Mouse (Mus musculus) forebrain, postnatal 0 days (tissue): Measurements from ENCODE around the gene Tmem234. TPM values are rescaled to one million over a fixed set of nuclear protein-coding genes. Genes with fewer than 3 reads are reported as not detected.

Source experiments
- ATAC-seq: fragments of 200-750 bp; cut with Nextera tagmentation; 2 replicates; pipeline ENCODE4 v1.8.0; 2017; ENCODE audit warnings: mild to moderate bottlenecking, moderate library complexity
- DNase-seq: peaks from one replicate; pipeline ENCODE4 v3.0.0-alpha.2; 2015
- H3K27ac ChIP-seq: fragments of 300-500 bp; sonication (generic); 2 replicates; pipeline ENCODE4 v1.5.1; 2014; ENCODE audit warnings: low read depth, mild to moderate bottlenecking, antibody characterized with exemption, low read length, moderate library complexity, mixed read lengths
- H3K27me3 ChIP-seq: fragments of 300-500 bp; sonication (generic); 2 replicates; pipeline ENCODE4 v1.6.1; 2014; ENCODE audit warnings: mild to moderate bottlenecking, low read length, mixed read lengths; ENCODE audit not compliant: insufficient read depth
- H3K36me3 ChIP-seq: fragments of 300-500 bp; sonication (generic); 2 replicates; pipeline ENCODE4 v1.6.1; 2014; ENCODE audit warnings: mild to moderate bottlenecking, moderate library complexity; ENCODE audit not compliant: insufficient read depth
- H3K4me1 ChIP-seq: fragments of 300-500 bp; sonication (generic); 2 replicates; pipeline ENCODE4 v1.6.1; 2014; ENCODE audit warnings: antibody characterized with exemption; ENCODE audit not compliant: insufficient read depth
- H3K4me2 ChIP-seq: fragments of 300-500 bp; sonication (generic); 2 replicates; pipeline ENCODE4 v1.6.1; 2014; ENCODE audit warnings: low read depth, mild to moderate bottlenecking, moderate library complexity
- H3K4me3 ChIP-seq: fragments of 300-500 bp; sonication (generic); 2 replicates; pipeline ENCODE4 v1.5.1; 2014; ENCODE audit warnings: low read depth, low read length, mixed read lengths
- H3K9ac ChIP-seq: fragments of 300-500 bp; sonication (generic); 2 replicates; pipeline ENCODE4 v1.6.1; 2014; ENCODE audit warnings: mild to moderate bottlenecking
- H3K9me3 ChIP-seq: fragments of 300-500 bp; sonication (generic); 2 replicates; pipeline ENCODE4 v1.6.1; 2016; ENCODE audit warnings: low read length
- CTCF ChIP-seq: sonication (generic); IDR thresholded peaks from 2 replicates; pipeline ENCODE4 v1.5.1; 2016; ENCODE audit warnings: antibody characterized with exemption, control low read depth, low read depth
- WGBS: fragments of 180-500 bp; shearing (Covaris S2); extraction: QIAGEN DNeasy Blood & Tissue Kit; methylation state at CpG from one replicate; pipeline ENCODE4 v1.1.7; 2014; 5-methylcytosine and 5-hydroxymethylcytosine counted together
- polyA plus RNA-seq: library from polyadenylated mRNA; unstranded; fragments of >200 nt; fragmentation: Nextera tagmentation; extraction: Ambion mirVana; gene quantifications from 2 replicates; pipeline ENCODE4 v1.2.1, GENCODE M21; 2015
- total RNA-seq: library from RNA; depleted of rRNA; stranded (reverse); fragments of >200 nt; gene quantifications from 2 replicates; pipeline ENCODE4 v1.2.3, GENCODE M21; 2014

The Tmem234 gene
- total and polyA plus RNA-seq, 2 experiments from 2014 or later = 155 to 218 TPM

DNA sequence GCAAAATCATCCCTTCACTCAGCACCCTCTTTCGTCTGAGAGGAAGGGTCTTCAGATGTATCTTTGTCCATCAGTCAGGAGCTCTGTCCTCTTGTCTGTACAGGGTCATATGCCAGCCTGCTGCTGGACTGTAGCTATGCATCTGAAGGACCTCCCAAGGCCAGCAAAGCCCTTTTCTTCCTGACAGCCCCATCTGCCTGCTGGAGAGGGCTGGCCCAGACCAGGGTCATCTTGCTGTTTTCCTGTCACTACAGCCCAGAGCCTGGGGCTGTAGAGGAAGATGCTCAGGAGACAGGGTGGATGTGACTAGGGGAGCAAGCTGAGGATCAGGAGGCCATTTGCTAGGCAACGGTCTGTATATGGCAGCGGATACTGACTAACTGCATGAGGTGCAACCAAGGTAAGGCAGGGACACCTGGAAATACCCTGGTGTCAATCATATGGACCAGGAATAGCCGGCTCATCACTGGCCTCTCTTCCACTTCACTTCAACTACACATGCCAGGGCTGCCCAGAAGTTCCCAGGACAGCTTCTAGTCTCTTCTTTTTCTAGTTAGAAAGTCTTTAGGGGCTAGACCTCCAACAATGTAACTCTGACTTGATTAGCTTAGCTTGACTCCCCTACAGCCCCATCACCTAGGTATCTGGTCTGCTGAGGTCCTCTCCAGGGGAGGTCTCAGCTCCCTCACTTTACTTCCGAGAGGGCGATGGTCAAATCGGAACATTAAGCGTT, 22.5 kb downstream of the Tmem234 start:
- H3K27ac ChIP-seq = peak overlapping the region; percentile 98
- peaks cover 28% of the 10 kb centered on the region for H3K4me1 ChIP-seq
- DNase-seq (peak; percentile 20), ATAC-seq (no peak)
- peak overlapping the region; percentile 88 for H3K4me2 ChIP-seq
- H3K4me3 ChIP-seq = peak overlapping the region; percentile 66
- no peaks in the 10 kb centered on the region for H3K9me3 ChIP-seq
- WGBS = 16% methylated on average over 8 of the region's 8 CpGs
- no peaks in the 10 kb centered on the region for H3K27me3 ChIP-seq
- H3K9ac ChIP-seq = peak overlapping the region; percentile 93
- no peak for TF ChIP-seq CTCF
- peaks cover 22% of the 10 kb centered on the region for H3K36me3 ChIP-seq

DNA sequence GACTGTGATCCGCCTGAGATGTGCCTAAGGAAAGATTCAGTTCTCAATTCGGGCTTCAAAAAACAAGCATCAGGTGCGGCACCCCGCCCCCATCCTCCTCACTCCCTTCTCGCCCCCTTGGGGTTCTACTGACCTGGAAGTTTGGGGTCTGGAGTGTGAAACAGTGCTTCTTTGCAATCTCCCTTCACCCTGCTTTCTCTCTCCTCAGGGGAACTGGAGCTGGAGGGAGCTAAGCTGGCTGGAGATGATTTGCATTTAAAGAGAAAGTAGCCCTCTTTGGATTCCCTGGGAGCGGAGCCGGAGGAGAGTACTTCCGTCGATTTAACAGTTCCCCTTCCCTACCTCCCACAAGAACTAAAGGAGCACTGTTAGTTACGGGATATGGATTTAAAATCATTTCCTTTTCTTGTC, 23.2 kb downstream of the Tmem234 start, which contains the start of gene Ccdc28b:
Gene Ccdc28b, minus strand, starts transcription at position 267 of the 411 bp plus-strand sequence.
- H3K4me3 ChIP-seq = peak within 1 kb of the TSS; percentile 66
- H3K36me3 ChIP-seq = peaks cover 30% of the 10 kb centered on the region
- H3K27ac ChIP-seq = peak within 1 kb of the TSS; percentile 98
- peak within 1 kb of the TSS; percentile 93 for H3K9ac ChIP-seq
- H3K9me3 ChIP-seq = no peaks in the 10 kb centered on the region
- DNase-seq = peak; percentile 86
- ATAC-seq = peak; percentile 52
- no peak for TF ChIP-seq CTCF
- peak within 1 kb of the TSS; percentile 88 for H3K4me2 ChIP-seq
- WGBS = 2% methylated on average over 10 of the region's 10 CpGs
- H3K27me3 ChIP-seq = no peaks in the 10 kb centered on the region
- H3K4me1 ChIP-seq = peaks cover 21% of the 10 kb centered on the region

DNA sequence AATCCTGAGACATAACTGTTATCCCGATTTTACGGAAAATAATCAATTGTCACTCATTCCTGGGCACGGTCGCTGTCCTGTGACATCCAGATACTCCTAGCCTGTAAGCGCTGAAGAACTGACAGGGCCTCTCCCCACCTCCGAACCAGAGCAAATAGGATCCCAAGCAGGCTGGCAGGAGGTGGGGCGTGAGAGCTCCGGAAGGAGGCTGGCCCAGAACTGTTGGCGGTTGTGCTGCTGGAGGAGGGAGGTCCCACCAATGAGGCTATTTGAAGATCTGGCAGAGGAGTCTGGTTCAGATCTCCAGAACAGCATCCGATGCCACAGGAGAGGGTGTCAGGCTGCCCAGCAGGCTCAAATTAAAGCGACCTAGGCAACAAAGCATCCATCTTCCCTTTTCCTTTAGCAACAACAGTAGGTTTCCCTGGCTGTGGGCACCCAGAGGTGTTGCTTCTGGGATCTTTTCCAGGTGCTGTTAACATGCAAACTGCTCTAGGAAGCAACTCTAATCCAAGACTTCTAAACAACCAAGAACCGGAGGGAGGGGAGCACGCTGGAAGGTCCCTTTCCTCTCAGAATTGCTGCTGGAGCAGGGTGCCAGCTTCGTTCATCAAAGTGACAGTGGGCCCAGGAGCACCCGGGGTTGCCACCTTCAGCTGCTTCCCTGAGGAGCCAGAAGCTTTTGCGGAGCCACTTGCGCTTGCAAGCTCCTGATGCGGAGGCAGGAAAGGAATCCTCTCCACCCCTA, 24.0 kb downstream of the Tmem234 start:
- peaks cover 37% of the 10 kb centered on the region for H3K36me3 ChIP-seq
- peak; percentile 98 for ATAC-seq
- H3K4me1 ChIP-seq = peaks cover 21% of the 10 kb centered on the region
- DNase-seq = peak; percentile 96
- peak overlapping the region; percentile 88 for H3K4me2 ChIP-seq
- no peak for TF ChIP-seq CTCF
- peak overlapping the region; percentile 93 for H3K9ac ChIP-seq
- 0% methylated on average over 18 of the region's 18 CpGs for WGBS
- H3K27ac ChIP-seq = peak overlapping the region; percentile 98
- H3K4me3 ChIP-seq = peak overlapping the region; percentile 66
- no peaks in the 10 kb centered on the region for H3K27me3 ChIP-seq
- H3K9me3 ChIP-seq = no peaks in the 10 kb centered on the region

DNA sequence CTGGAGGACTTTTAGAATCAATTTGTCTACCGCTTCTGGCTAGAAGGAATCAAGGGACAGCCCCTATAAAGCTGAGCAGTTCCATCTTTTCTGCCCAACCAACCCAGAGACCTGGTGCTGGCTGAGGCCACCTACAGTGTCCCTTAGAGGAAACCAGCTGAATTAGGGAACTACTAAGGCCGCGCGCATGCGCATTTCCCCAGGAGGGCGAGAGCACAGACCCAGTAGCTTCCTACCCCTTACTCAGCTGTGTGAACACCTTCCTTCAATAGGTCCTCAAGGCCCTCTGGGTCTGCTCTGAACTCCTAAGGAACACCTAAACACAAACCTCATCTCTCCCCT, 24.5 kb downstream of the Tmem234 start:
- peak; percentile 7 for ATAC-seq
- WGBS = 0% methylated on average over 6 of the region's 6 CpGs
- TF ChIP-seq CTCF = no peak

DNA sequence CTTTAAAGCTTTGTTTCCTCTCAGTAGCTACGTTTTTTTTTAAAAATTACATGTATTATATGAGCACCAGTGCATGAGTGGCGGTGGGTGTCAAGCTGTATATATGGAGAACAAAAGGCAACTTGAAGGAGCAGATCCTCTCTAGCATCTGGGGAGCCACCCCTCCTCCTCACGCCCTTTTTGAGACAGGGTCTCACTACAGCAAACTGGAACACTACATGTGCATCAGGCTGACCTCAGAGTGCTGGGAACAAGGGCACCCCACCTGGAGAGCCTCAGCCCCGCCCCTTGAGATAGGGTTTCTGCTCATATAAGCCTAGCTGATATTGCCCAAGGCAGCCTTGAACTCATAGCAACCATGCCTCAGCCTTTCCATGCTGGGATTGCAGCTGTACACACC, 25.0 kb downstream of the Tmem234 start:
- no peak overlapping the region for H3K4me3 ChIP-seq
- H3K27ac ChIP-seq = peak overlapping the region; percentile 98
- ATAC-seq (no peak), DNase-seq (no peak)
- peak overlapping the region; percentile 93 for H3K9ac ChIP-seq
- H3K4me1 ChIP-seq = peaks cover 21% of the 10 kb centered on the region
- WGBS = 42% methylated on average over 4 of the region's 4 CpGs
- peak overlapping the region; percentile 88 for H3K4me2 ChIP-seq
- no peak for TF ChIP-seq CTCF
- H3K27me3 ChIP-seq = no peaks in the 10 kb centered on the region
- H3K9me3 ChIP-seq = no peaks in the 10 kb centered on the region
- peaks cover 46% of the 10 kb centered on the region for H3K36me3 ChIP-seq

More for the DNA sequence above, 24.5 kb downstream of the Tmem234 start:
- peaks cover 21% of the 10 kb centered on the region for H3K4me1 ChIP-seq
- no peaks in the 10 kb centered on the region for H3K27me3 ChIP-seq
- peak overlapping the region; percentile 98 for H3K27ac ChIP-seq
- H3K9ac ChIP-seq = peak overlapping the region; percentile 93
- H3K36me3 ChIP-seq = peaks cover 41% of the 10 kb centered on the region
- H3K9me3 ChIP-seq = no peaks in the 10 kb centered on the region
- peak overlapping the region; percentile 88 for H3K4me2 ChIP-seq
- peak; percentile 80 for DNase-seq
- peak overlapping the region; percentile 66 for H3K4me3 ChIP-seq

DNA sequence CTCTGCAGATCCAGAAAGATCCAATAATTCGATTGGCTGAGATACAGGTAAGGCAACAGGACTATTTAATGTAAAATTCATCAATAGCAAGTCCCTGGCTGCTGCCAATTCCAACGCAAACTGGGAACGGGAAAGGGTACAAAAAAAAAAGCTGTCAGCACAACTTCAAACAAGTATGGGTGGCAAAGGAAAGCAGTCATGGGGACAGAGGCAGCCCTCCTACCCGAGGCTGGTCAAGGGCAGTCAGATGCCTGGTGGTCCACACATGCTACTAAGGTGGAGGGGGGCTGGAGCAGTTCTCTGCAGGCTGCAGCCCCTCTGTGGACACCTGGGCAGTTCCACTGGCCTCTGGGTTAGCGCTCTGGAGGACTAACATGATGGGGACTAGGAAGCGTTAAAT, 25.6 kb downstream of the Tmem234 start:
- no peak for TF ChIP-seq CTCF
- DNase-seq = no peak

DNA sequence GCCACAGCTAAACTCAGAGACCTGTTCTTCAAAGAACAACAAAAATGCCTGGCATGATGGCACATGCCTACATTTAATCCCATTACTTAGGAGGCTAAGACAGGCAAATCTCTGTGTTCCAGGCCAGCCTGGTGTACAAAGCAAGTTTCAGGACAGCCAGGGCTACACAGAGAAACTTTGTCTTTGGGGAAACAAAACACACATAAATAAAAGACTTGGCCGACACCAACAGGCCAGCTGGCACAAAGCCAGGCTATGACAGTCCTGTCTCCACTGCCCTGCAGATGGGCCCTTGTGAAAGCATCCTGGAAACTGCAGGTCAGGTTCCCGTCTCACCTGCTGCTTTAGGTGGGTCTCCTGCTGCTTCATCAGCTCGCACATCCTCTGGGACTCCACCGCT, 30.5 kb downstream of the Tmem234 start:
- no peaks in the 10 kb centered on the region for H3K4me1 ChIP-seq
- WGBS = 59% methylated on average over 4 of the region's 4 CpGs
- no peaks in the 10 kb centered on the region for H3K9me3 ChIP-seq
- H3K9ac ChIP-seq = no peak overlapping the region
- peaks cover 85% of the 10 kb centered on the region for H3K36me3 ChIP-seq
- no peak for DNase-seq
- H3K4me2 ChIP-seq = no peak overlapping the region
- H3K27ac ChIP-seq = no peak overlapping the region
- no peak for TF ChIP-seq CTCF
- H3K4me3 ChIP-seq = no peak overlapping the region
- no peak for ATAC-seq
- no peaks in the 10 kb centered on the region for H3K27me3 ChIP-seq

More for the DNA sequence above, 25.6 kb downstream of the Tmem234 start:
- H3K27ac ChIP-seq = no peak overlapping the region; the same call in 1 of the 2 replicates
- peaks cover 21% of the 10 kb centered on the region for H3K4me1 ChIP-seq
- no peak overlapping the region for H3K4me3 ChIP-seq
- H3K9ac ChIP-seq = no peak overlapping the region
- H3K4me2 ChIP-seq = no peak overlapping the region
- peaks cover 47% of the 10 kb centered on the region for H3K36me3 ChIP-seq
- H3K27me3 ChIP-seq = no peaks in the 10 kb centered on the region
- H3K9me3 ChIP-seq = no peaks in the 10 kb centered on the region
- no peak for ATAC-seq
- WGBS = 73% methylated on average over 6 of the region's 6 CpGs
